Mouse (Mus musculus) E14TG2a.4 (cell line): ENCODE results near the gene Lrrc2.
A peak's percentile ranks its signal among the peaks of the same experiment; 100 is the strongest.

Source experiments
- H3K27me3 ChIP-seq: 2 replicates; pipeline ENCODE4 v1.6.1; 2014; ENCODE audit warnings: low read length, control low read depth; ENCODE audit not compliant: insufficient read depth
- H3K36me3 ChIP-seq: 2 replicates; pipeline ENCODE4 v1.6.1; 2014; ENCODE audit warnings: low read length, control low read depth; ENCODE audit not compliant: insufficient read depth
- H3K4me1 ChIP-seq: replicated peaks from 2 replicates; pipeline ENCODE4 v1.6.1; 2014; ENCODE audit warnings: low read depth, low read length, control low read depth
- H3K4me3 ChIP-seq: replicated peaks from 2 replicates; pipeline ENCODE4 v1.5.1; 2014; ENCODE audit warnings: mild to moderate bottlenecking, low read length
- H3K9me3 ChIP-seq: 2 replicates; pipeline ENCODE4 v1.6.1; 2014; ENCODE audit warnings: low read length, control low read depth
- CTCF ChIP-seq: conservative IDR thresholded peaks from 2 replicates; pipeline ENCODE4 v1.5.1; 2014; ENCODE audit warnings: low read length
- NANOG ChIP-seq: IDR thresholded peaks from 2 replicates; pipeline ENCODE4 v1.6.1; 2014; ENCODE audit warnings: borderline replicate concordance, low read length, mixed read lengths
- POU5F1 ChIP-seq: IDR thresholded peaks from 2 replicates; pipeline ENCODE4 v1.6.1; 2014; ENCODE audit warnings: low read length, borderline replicate concordance

Gene Lrrc2

DNA sequence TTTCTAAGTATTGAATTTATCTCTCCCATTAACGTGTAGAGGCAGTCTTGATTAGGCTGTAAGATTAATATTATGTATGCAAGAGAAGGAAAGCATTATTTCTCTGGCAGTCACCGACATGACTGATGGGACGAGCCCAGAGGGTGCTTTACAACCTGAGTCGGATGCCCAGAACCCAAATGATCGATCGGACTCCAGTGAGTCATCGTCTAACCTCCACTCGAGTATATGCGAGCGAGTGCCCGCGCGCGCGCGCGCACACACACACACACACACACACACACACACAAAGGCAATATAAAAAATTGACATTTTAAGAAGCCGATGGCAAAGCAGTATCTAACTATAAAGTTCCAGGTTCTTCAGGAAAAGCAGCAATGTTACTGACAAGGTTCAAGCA, 6.0 kb upstream of the Lrrc2 start:
- peaks cover 39% of the 10 kb centered on the region for H3K4me1 ChIP-seq
- peaks cover 44% of the 10 kb centered on the region for H3K36me3 ChIP-seq
- H3K27me3 ChIP-seq, result no peaks in the 10 kb centered on the region
- no peak for TF ChIP-seq POU5F1
- no peak for TF ChIP-seq NANOG
- TF ChIP-seq CTCF, result no peak
- H3K9me3 ChIP-seq, result no peaks in the 10 kb centered on the region
- peak overlapping the region; percentile 87 for H3K4me3 ChIP-seq

- peaks cover 38% of the 10 kb centered on the region for H3K36me3 ChIP-seq
- H3K9me3 ChIP-seq, result no peaks in the 10 kb centered on the region
- peak within 1 kb of the TSS; percentile 87 for H3K4me3 ChIP-seq
- peaks cover 41% of the 10 kb centered on the region for H3K4me1 ChIP-seq
- TF ChIP-seq POU5F1 (no peak), CTCF (no peak), NANOG (no peak)
- no peaks in the 10 kb centered on the region for H3K27me3 ChIP-seq
These were observed 5.4 kb upstream of the Lrrc2 start, which contains the start of gene Tdgf1 for GRCm38 (mm10) chr9:110945926-110946325. Gene Tdgf1, minus strand, starts transcription at chr9:110946158.

GRCm38 (mm10) chr9:110946548-110947044, 4.7 kb upstream of the Lrrc2 start:
- no peaks in the 10 kb centered on the region for H3K27me3 ChIP-seq
- peaks cover 36% of the 10 kb centered on the region for H3K4me1 ChIP-seq
- TF ChIP-seq POU5F1, result no peak
- no peak for TF ChIP-seq NANOG
- TF ChIP-seq CTCF, result no peak
- H3K36me3 ChIP-seq, result peaks cover 32% of the 10 kb centered on the region
- peak overlapping the region; percentile 87 for H3K4me3 ChIP-seq
- no peaks in the 10 kb centered on the region for H3K9me3 ChIP-seq

DNA sequence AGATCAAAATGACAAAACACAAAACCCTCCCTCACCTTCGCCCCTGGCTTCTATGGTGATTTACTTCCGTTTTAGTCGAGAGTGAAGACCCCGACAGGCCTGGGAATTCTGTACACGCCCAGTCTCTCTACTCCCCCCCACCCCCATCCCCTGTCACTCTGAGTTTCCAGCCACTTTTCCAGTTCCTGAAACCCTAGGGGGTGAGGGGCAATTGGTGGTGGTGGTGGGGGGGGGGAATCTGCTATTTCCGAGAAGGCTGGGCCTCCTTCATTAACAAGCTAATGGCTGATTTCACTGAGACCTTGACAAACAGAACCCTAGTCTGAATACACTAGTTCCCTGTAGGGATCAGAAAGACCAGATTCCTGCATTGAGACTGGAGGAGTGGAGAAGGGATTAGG, 4.1 kb upstream of the Lrrc2 start:
- peak; percentile 82 for TF ChIP-seq NANOG
- TF ChIP-seq POU5F1, result no peak
- Histone ChIP-seq H3K4me1 (peaks cover 36% of the 10 kb centered on the region), H3K9me3 (no peaks in the 10 kb centered on the region), H3K27me3 (no peaks in the 10 kb centered on the region), H3K36me3 (peaks cover 25% of the 10 kb centered on the region), H3K4me3 (peak overlapping the region; percentile 87)

DNA sequence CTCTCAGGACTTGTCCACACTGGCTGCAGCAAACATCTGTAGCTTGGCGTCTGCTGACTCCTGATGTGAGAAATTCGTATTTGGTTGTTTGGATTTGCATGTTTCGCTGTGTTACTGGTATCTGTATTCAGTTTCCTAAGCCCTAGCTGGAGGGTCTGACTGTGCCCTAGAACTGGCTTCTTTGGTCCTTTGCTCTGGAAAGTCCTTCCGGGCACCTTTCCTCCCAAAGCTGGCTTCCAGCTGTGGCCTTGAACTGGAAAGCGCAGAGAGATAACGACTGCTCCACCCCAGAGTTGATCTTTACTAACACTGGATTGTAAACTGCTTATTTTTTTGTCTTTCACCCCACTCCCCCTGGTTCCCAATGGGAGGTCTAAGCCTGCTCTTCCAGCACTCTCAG, 3.4 kb upstream of the Lrrc2 start:
- Histone ChIP-seq H3K4me3 (peak overlapping the region; percentile 63), H3K4me1 (peaks cover 39% of the 10 kb centered on the region), H3K27me3 (no peaks in the 10 kb centered on the region), H3K9me3 (no peaks in the 10 kb centered on the region), H3K36me3 (peaks cover 19% of the 10 kb centered on the region)
- TF ChIP-seq NANOG (peak; percentile 86), POU5F1 (no peak; the same call in 1 of the 2 replicates)

GRCm38 (mm10) chr9:110948813-110949310, 2.5 kb upstream of the Lrrc2 start:
- Histone ChIP-seq H3K36me3 (peaks cover 10% of the 10 kb centered on the region), H3K4me3 (peak overlapping the region; percentile 21), H3K27me3 (no peaks in the 10 kb centered on the region), H3K4me1 (peaks cover 42% of the 10 kb centered on the region), H3K9me3 (no peaks in the 10 kb centered on the region)
- TF ChIP-seq POU5F1 (no peak), NANOG (no peak), CTCF (no peak)

DNA sequence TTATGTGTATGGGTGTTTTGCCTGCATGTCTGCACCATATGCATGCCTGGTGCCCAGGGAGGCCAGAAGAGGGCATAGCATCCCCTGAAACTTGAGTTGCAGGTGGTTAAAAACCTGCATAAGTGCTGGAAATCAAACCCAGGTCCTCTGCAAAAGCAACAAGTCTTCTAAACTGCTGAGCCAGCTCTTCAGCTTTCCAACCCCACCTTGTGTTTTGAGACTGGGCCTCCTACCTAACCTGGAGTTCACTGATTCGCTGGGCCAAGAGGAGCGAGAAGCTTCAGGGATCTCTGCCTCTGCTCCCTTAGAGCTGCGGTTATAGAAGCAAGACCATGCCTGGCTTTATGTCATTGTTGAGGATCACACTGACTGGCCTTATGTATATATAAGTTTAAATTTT, 1.2 kb upstream of the Lrrc2 start:
- H3K4me1 ChIP-seq, result peaks cover 54% of the 10 kb centered on the region
- no peaks in the 10 kb centered on the region for H3K27me3 ChIP-seq
- H3K36me3 ChIP-seq, result no peaks in the 10 kb centered on the region
- 0 out of 2 replicates have a peak overlapping the region, but pooled peaks have one; percentile 35 for H3K4me3 ChIP-seq
- TF ChIP-seq POU5F1 (no peak), NANOG (no peak), CTCF (no peak)
- H3K9me3 ChIP-seq, result no peaks in the 10 kb centered on the region

DNA sequence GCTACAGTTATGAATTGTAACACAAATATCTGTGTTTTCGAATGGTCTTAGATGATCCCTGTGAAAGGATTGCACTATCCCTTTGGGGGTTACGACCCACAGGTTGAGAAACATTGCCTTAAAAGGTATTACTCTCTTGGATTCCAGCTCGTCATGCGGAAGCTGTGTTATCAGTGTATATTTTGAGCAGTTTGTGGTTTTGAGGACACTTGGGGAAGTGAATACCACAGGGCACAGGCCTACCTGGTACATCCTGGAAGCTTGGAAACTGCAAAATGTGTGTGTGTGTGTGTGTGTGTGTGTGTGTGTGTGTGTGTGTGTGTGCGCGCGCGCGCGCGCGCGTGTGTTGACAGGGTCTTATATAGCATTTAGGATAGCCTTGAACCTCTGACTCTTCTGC, 521 bp downstream of the Lrrc2 start:
- H3K4me3 ChIP-seq, result peak overlapping the region; percentile 83
- no peaks in the 10 kb centered on the region for H3K36me3 ChIP-seq
- peaks cover 72% of the 10 kb centered on the region for H3K4me1 ChIP-seq
- no peaks in the 10 kb centered on the region for H3K27me3 ChIP-seq
- TF ChIP-seq POU5F1 (no peak), CTCF (no peak), NANOG (no peak)
- no peaks in the 10 kb centered on the region for H3K9me3 ChIP-seq

- Histone ChIP-seq H3K4me1 (peaks cover 76% of the 10 kb centered on the region), H3K9me3 (no peaks in the 10 kb centered on the region), H3K36me3 (no peaks in the 10 kb centered on the region), H3K4me3 (peak overlapping the region; percentile 83), H3K27me3 (no peaks in the 10 kb centered on the region)
- TF ChIP-seq POU5F1 (no peak), NANOG (no peak), CTCF (no peak)
These were observed 1.1 kb downstream of the Lrrc2 start for GRCm38 (mm10) chr9:110952398-110952797.
